Mouse (Mus musculus) hematopoietic stem cell, adult 5-6 weeks (primary cell): Measurements from ENCODE around the gene Apoa4. TPM values are rescaled to one million over a fixed set of nuclear protein-coding genes. Genes with fewer than 3 reads are reported as not detected.

Experiments
- ATAC-seq, 2 experiments: fragments of 125-278 bp in 1 of 2; replicated peaks in 1 of 2; 2 replicates each; pipeline ENCODE4 v1.8.0; 2016 to 2017; ENCODE audit warnings: inconsistent platforms in 2 of 2, mild to moderate bottlenecking in 2 of 2, moderate number of reproducible peaks in 2 of 2, low read depth in 1 of 2, moderate TSS enrichment in 1 of 2; ENCODE audit not compliant: low FRiP score in 2 of 2, poor library complexity in 2 of 2, severe bottlenecking in 2 of 2, insufficient read depth in 1 of 2, low TSS enrichment in 1 of 2
- total RNA-seq: library from RNA; stranded (forward); fragments of 172-1452, 232-1000 nt; gene quantifications from 2 replicates; pipeline ENCODE4 v1.2.3, GENCODE M21; 2017

Apoa4 gene
- total RNA-seq, 1 experiment from 2014 or later: not detected

DNA sequence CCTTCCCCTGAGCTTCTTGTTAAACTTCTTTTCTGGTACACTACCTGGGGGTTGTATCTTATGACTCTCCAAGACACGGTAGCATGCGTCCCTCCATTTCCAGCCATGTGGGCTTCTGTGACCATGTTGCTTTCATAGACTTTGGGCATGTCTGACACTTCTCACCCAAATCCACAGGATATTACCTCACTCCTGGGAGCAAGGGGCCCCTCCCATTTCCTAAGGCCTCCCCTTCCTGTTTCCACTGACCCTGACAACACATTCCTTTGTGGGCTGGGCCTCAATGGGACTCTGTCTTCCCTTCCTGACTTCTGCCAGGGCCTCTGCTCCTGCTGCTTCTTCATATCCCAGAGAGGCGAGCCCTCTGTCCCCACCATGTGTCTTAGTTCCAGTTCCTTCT, 17.1 kb downstream of the Apoa4 start:
- peak; percentile 37 to 73; a peak in 2 of 4 replicates for ATAC-seq

- ATAC-seq: no peak
Observed at GRCm38 (mm10) chr9:46259111-46259510, 18.6 kb downstream of the Apoa4 start.

GRCm38 (mm10) chr9:46261131-46261530, 20.6 kb downstream of the Apoa4 start:
- ATAC-seq: no peak

GRCm38 (mm10) chr9:46268343-46268873, 27.9 kb downstream of the Apoa4 start, which contains the start of gene Apoa5:
TSS of gene Apoa5 (plus strand) at chr9:46268633.
- no peak for ATAC-seq

DNA sequence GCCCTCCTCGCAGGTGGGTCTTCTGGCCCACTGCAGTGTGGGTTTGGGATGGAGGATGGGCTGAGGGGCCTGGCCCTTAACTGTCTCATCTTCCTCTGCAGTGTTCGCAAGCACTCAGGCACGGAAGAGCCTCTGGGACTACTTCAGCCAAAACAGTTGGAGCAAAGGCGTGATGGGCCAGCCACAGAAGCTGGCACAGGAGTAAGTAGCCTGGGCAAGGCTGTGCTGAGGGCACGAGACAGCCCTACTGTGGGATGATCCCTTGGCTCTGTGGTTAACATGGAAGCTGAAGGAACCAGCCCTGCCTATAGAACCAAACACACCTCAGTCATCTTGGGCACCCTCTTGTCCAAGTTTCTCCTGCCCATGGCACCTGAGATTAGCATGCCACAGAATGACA, 28.6 kb downstream of the Apoa4 start:
- no peak for ATAC-seq

DNA sequence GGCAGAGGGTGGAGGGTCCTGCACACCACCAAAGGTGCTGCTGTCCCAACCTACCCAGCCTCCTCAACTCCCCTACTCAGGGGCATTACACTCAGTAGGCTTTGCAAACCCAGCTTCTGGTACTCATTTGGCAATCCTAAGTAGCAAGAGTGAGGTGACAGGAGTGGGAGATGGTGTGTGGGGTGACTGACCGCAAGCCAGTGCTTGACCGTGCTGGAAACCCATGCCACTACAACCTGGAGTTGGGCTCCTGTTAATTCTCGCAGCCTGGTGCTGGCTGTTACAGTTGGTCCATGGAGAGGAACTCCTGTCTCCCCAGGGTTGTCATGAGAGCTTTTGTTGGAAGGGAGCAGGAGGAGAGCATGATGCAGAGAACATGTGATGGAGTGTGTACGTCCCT, 30.3 kb downstream of the Apoa4 start:
- ATAC-seq: no peak

- no peak for ATAC-seq
Observed at GRCm38 (mm10) chr9:46272070-46272469, 31.6 kb downstream of the Apoa4 start.

DNA sequence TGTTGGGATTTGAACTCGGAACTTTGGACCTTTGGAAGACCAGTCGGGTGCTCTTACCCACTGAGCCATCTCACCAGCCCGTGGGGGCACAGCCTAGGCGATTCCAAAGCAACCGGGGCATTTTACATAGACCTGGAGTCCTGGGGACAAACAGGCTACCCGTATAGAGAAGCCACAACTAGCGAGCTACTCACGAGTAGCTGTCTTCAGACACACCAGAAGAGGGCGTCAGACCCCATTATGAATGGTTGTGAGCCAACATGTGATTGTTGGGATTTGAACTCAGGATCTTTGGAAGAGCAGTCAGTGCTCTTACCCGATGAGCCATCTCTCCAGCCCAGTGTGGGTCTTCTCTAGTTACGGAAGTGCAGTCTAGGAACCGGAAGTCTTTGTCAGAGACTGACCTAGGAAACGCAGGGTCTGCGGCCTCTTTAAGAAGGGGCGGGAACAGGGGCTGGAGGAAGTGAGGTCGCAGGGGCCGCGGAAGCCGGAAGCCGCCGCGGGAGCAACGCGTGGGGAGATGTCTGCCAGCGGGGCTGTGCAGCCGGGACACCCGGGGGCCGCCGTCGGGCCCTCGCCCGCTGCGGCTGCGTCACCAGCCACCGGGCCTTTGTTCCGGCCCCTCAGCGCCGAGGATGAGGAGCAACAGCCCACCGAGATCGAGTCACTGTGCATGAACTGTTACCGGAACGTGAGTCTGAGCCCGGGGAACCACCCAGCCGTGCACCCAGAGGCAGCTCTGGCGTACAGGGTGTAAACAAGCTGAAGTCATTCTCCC, 32.4 kb downstream of the Apoa4 start, which contains the start of gene Zpr1:
Gene Zpr1 (plus strand): TSS at position 388 of the 778 bp plus-strand sequence.
- peak; percentile 91 to 95 for ATAC-seq

- no peak for ATAC-seq
Observed at GRCm38 (mm10) chr9:46274494-46274893, 34.0 kb downstream of the Apoa4 start.

- ATAC-seq: peak; percentile 94 to 95
Observed at GRCm38 (mm10) chr9:46282631-46283436, 42.3 kb downstream of the Apoa4 start, which contains the start of gene Bud13. TSS of gene Bud13 (plus strand) at chr9:46283008.

Other genes starting within 250 kb of the Apoa4 start
- gene Pafah1b2, start 228.0 kb upstream of the Apoa4 start, total RNA-seq: 105 and 106 TPM in 2 replicates
- 24.3 and 27.4 TPM in 2 replicates for gene Sik3, start 227.9 kb upstream of the Apoa4 start, total RNA-seq
- not detected in 2 replicates for gene Apoa1, start 12.1 kb upstream of the Apoa4 start, total RNA-seq
- not detected in 2 replicates for gene Apoc3, start 5.1 kb upstream of the Apoa4 start, total RNA-seq
- not detected in 2 replicates for gene Apoa5, start 27.9 kb downstream of the Apoa4 start, total RNA-seq
- 59.3 and 82.4 TPM in 2 replicates for gene Zpr1, start 32.4 kb downstream of the Apoa4 start, total RNA-seq
- gene Bud13, start 42.3 kb downstream of the Apoa4 start, total RNA-seq: 20.6 TPM in 2 replicates
- not detected in 2 replicates for gene 4931429L15Rik, start 79.3 kb downstream of the Apoa4 start, total RNA-seq